Mouse (Mus musculus) adrenal gland, postnatal 14 days (tissue): ENCODE results near the gene Armt1. TPM values are rescaled to one million over a fixed set of nuclear protein-coding genes. Genes with fewer than 3 reads are reported as not detected.
"Not testable (repeated sequence)": the region's sequence is repeated elsewhere in the genome, so short reads cannot be mapped to it uniquely, and the experiment has no call there.

ENCODE experiments used
- DNase-seq: peaks from one replicate; pipeline ENCODE4 v3.0.0; 2021; ENCODE audit warnings: mixed read lengths
- total RNA-seq: library from RNA; stranded (reverse); gene quantifications from 2 replicates; pipeline ENCODE4 v1.2.3, GENCODE M21; 2021

Armt1 gene
- total RNA-seq, 1 experiment from 2014 or later, result 15.7 TPM

GRCm38 (mm10) chr10:4433871-4434270 is 1.6 kb downstream of the Armt1 start:
- not testable (repeated sequence) for DNase-seq

GRCm38 (mm10) chr10:4435416-4435815 is 3.1 kb downstream of the Armt1 start:
- DNase-seq, result no peak

GRCm38 (mm10) chr10:4456409-4456808 is 24.1 kb downstream of the Armt1 start:
- no peak for DNase-seq

GRCm38 (mm10) chr10:4460201-4460600 is 27.9 kb downstream of the Armt1 start:
- no peak for DNase-seq

GRCm38 (mm10) chr10:4465799-4466198 is 33.5 kb downstream of the Armt1 start:
- DNase-seq, result no peak

GRCm38 (mm10) chr10:4469406-4469805 is 37.1 kb downstream of the Armt1 start:
- no peak for DNase-seq

- DNase-seq, result no peak
Measured at GRCm38 (mm10) chr10:4473591-4473993, 41.3 kb downstream of the Armt1 start.

GRCm38 (mm10) chr10:4475431-4475830 is 43.2 kb downstream of the Armt1 start:
- peak; percentile 24 for DNase-seq

- DNase-seq, result no peak
Measured at GRCm38 (mm10) chr10:4476604-4477003, 44.3 kb downstream of the Armt1 start.

GRCm38 (mm10) chr10:4480929-4481328 is 48.7 kb downstream of the Armt1 start:
- DNase-seq, result no peak

- DNase-seq, result peak; percentile 70
Measured at GRCm38 (mm10) chr10:4481695-4482094, 49.4 kb downstream of the Armt1 start.

- peak; percentile 27 for DNase-seq
Measured at GRCm38 (mm10) chr10:4482355-4482754, 50.1 kb downstream of the Armt1 start, which contains the start of gene Ccdc170. Gene Ccdc170 (plus strand): TSS chr10:4482502.

- no peak for DNase-seq
Measured at GRCm38 (mm10) chr10:4483848-4484247, 51.6 kb downstream of the Armt1 start.

GRCm38 (mm10) chr10:4484986-4485385 is 52.7 kb downstream of the Armt1 start:
- DNase-seq, result no peak

- no peak for DNase-seq
Measured at GRCm38 (mm10) chr10:4489865-4490264, 57.6 kb downstream of the Armt1 start.

- no peak for DNase-seq
Measured at GRCm38 (mm10) chr10:4491281-4491680, 59.0 kb downstream of the Armt1 start.

GRCm38 (mm10) chr10:4492045-4492444 is 59.8 kb downstream of the Armt1 start:
- DNase-seq, result no peak

- DNase-seq, result no peak
Measured at GRCm38 (mm10) chr10:4492909-4493308, 60.6 kb downstream of the Armt1 start.

- DNase-seq, result peak; percentile 66
Measured at GRCm38 (mm10) chr10:4503251-4503650, 71.0 kb downstream of the Armt1 start.

Other genes starting within 250 kb of the Armt1 start
- 30.7 and 35.0 TPM in 2 replicates for gene Akap12, start 166.1 kb upstream of the Armt1 start, total RNA-seq
- 11.7 and 12.3 TPM in 2 replicates for gene Zbtb2, start 44.4 kb upstream of the Armt1 start, total RNA-seq
- 51.2 and 57.0 TPM in 2 replicates for gene Rmnd1, start 79 bp upstream of the Armt1 start, total RNA-seq
- gene Ccdc170, start 50.0 kb downstream of the Armt1 start, total RNA-seq, result 0.11 and 0.38 TPM in 2 replicates
- gene Esr1, start 179.1 kb downstream of the Armt1 start, total RNA-seq, result 15.9 and 19.6 TPM in 2 replicates